20 mouse cellular contexts compared by ENCODE assay signal in the genomic region with DNA sequence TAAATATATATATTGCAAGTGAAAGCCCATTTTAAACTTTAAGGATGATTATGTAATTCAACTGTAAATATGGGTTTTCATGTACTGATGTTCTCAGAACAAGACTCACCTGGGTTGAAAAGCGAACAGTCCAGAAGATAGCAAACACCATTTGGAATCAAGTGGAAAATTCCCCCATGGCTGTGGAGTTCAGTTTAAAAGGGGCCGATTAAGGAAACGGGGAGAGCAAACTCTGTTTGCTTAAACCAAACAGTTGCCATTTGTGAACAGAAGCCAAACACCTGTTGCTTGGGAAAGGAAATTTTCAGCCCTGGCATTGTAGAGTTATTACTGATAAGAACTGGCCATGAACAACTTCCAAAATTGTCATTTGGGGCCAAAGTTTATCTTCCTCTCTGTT.
DNase-seq lines count a peak whose midpoint lies in the region; ATAC-seq and TF ChIP-seq lines count a peak whose summit lies in the region.
"Had no signal": no experiment of that assay in that cellular context is flagged by ENCODE, and none has a peak within 500 bp of the region (broad histone marks: within the 10 kb centered on the region; RNA-seq: fewer than 3 reads in every experiment).

No protein-coding gene starts in this region.

- H3K4me3 ChIP-seq in liver, adult 2 months (ENCODE audit: insufficient read depth, low read depth, low read length) = no peak overlapping the region
- H3K4me3 ChIP-seq in liver, embryonic 12.5 days = no peak overlapping the region
- H3K4me3 ChIP-seq in midbrain, embryonic 11.5 days (ENCODE audit: low read depth, low read length) = no peak overlapping the region
- no peak overlapping the region for H3K4me3 ChIP-seq in midbrain, postnatal 0 days (ENCODE audit: low read depth, low read length)
- H3K4me3 ChIP-seq in stomach, embryonic 15.5 days (replicated peaks) = no peak overlapping the region
- no peak overlapping the region for H3K4me3 ChIP-seq in stomach, postnatal 0 days (ENCODE audit: low read depth, low read length)
- H3K4me3 ChIP-seq: embryonic facial prominence, embryonic 10.5 days; embryonic facial prominence, embryonic 12.5 days; forebrain, embryonic 13.5 days; forebrain, embryonic 15.5 days had no signal

- DNase-seq in liver, adult 2 months (ENCODE audit: extremely low read depth, low read depth, low spot score) = peak; percentile 24
- peak; percentile 60 for DNase-seq in midbrain, embryonic 11.5 days (ENCODE audit: low spot score, missing footprints)
- no peak for DNase-seq in midbrain, postnatal 0 days (ENCODE audit: low spot score)
- peak; percentile 27 for DNase-seq in stomach, postnatal 0 days (ENCODE audit: low spot score)
- DNase-seq in right cerebral cortex, postnatal 36 days (ENCODE audit: low spot score in 2 of 2) = no peak
- DNase-seq in layer of hippocampus, adult 8-10 months (ENCODE audit: low spot score in 2 of 2) = no peak
- DNase-seq: adrenal gland, adult 8-10 months; adrenal gland, postnatal 14 days; adrenal gland, postnatal 36 days; cerebellum, adult 11-12 months; cerebellum, adult 2 months; cerebellum, adult 9-10 months; cerebellum, postnatal 10 days; cerebellum, postnatal 25 days had no signal

- no peak overlapping the region for H3K27ac ChIP-seq in liver, adult 2 months (replicated peaks; ENCODE audit: insufficient read depth, low read depth, low read length)
- H3K27ac ChIP-seq in liver, embryonic 12.5 days = no peak overlapping the region
- H3K27ac ChIP-seq in midbrain, embryonic 11.5 days (ENCODE audit: low read depth, low read length) = no peak overlapping the region
- H3K27ac ChIP-seq in midbrain, postnatal 0 days (ENCODE audit: low read depth, low read length) = no peak overlapping the region
- no peak overlapping the region for H3K27ac ChIP-seq in stomach, embryonic 15.5 days
- no peak overlapping the region for H3K27ac ChIP-seq in stomach, postnatal 0 days (replicated peaks)
- H3K27ac ChIP-seq: embryonic facial prominence, embryonic 10.5 days; embryonic facial prominence, embryonic 12.5 days; forebrain, embryonic 13.5 days; forebrain, embryonic 15.5 days had no signal

- no peak for TF ChIP-seq CTCF in liver, adult 2 months (IDR thresholded peaks at IDR 0.05; ENCODE audit: low read depth, low read length)
- TF ChIP-seq CTCF in midbrain, postnatal 0 days (IDR thresholded peaks at IDR 0.05) = no peak
- TF ChIP-seq CTCF in stomach, postnatal 0 days (IDR thresholded peaks at IDR 0.05; ENCODE audit: low read depth) = no peak

- no peak for ATAC-seq in liver, embryonic 12.5 days
- ATAC-seq in midbrain, embryonic 11.5 days (ENCODE audit: low FRiP score) = no peak
- ATAC-seq in midbrain, postnatal 0 days (ENCODE audit: low FRiP score) = no peak
- ATAC-seq in stomach, embryonic 15.5 days (ENCODE audit: insufficient read depth, low FRiP score, low read depth) = peak; percentile 51; the same call in 1 of the 2 replicates
- ATAC-seq in stomach, postnatal 0 days (ENCODE audit: low FRiP score, low TSS enrichment) = peak; percentile 44; the same call in 1 of the 2 replicates
- ATAC-seq: forebrain, embryonic 13.5 days; forebrain, embryonic 15.5 days had no signal

- no peaks in the 10 kb centered on the region for H3K9me3 ChIP-seq in liver, embryonic 12.5 days (replicated peaks)
- H3K9me3 ChIP-seq in midbrain, embryonic 11.5 days (ENCODE audit: control insufficient read depth, low read length) = no peaks in the 10 kb centered on the region
- no peaks in the 10 kb centered on the region for H3K9me3 ChIP-seq in midbrain, postnatal 0 days (ENCODE audit: low read length)
- no peaks in the 10 kb centered on the region for H3K9me3 ChIP-seq in stomach, embryonic 15.5 days
- H3K9me3 ChIP-seq in stomach, postnatal 0 days (ENCODE audit: control insufficient read depth, low read length) = no peaks in the 10 kb centered on the region
- H3K9me3 ChIP-seq: embryonic facial prominence, embryonic 10.5 days; embryonic facial prominence, embryonic 12.5 days; forebrain, embryonic 13.5 days; forebrain, embryonic 15.5 days had no signal

- no peak overlapping the region for H3K4me2 ChIP-seq in liver, embryonic 12.5 days
- H3K4me2 ChIP-seq in midbrain, embryonic 11.5 days = no peak overlapping the region
- H3K4me2 ChIP-seq in midbrain, postnatal 0 days (ENCODE audit: low read depth, low read length, poor library complexity, severe bottlenecking) = no peak overlapping the region
- H3K4me2 ChIP-seq in stomach, embryonic 15.5 days = no peak overlapping the region
- H3K4me2 ChIP-seq in stomach, postnatal 0 days (replicated peaks; ENCODE audit: low read depth) = no peak overlapping the region
- H3K4me2 ChIP-seq: embryonic facial prominence, embryonic 12.5 days; forebrain, embryonic 13.5 days; forebrain, embryonic 15.5 days had no signal

- H3K36me3 ChIP-seq in liver, adult 2 months (ENCODE audit: control insufficient read depth, insufficient read depth, low read length) = no peaks in the 10 kb centered on the region
- H3K36me3 ChIP-seq in liver, embryonic 12.5 days = no peaks in the 10 kb centered on the region
- no peaks in the 10 kb centered on the region for H3K36me3 ChIP-seq in midbrain, embryonic 11.5 days (ENCODE audit: control insufficient read depth, insufficient read depth, low read length)
- no peaks in the 10 kb centered on the region for H3K36me3 ChIP-seq in midbrain, postnatal 0 days (ENCODE audit: insufficient read depth, low read length)
- no peaks in the 10 kb centered on the region for H3K36me3 ChIP-seq in stomach, embryonic 15.5 days
- H3K36me3 ChIP-seq in stomach, postnatal 0 days (ENCODE audit: control insufficient read depth, insufficient read depth, low read length) = no peaks in the 10 kb centered on the region
- H3K36me3 ChIP-seq: embryonic facial prominence, embryonic 10.5 days; embryonic facial prominence, embryonic 12.5 days; forebrain, embryonic 15.5 days had no signal

- no peaks in the 10 kb centered on the region for H3K79me2 ChIP-seq in liver, adult 2 months (ENCODE audit: control insufficient read depth, insufficient read depth, low read length)

- 18% methylated on average over 3 of the region's 3 CpGs for WGBS in liver, adult 2 months
- 63% methylated on average over 3 of the region's 3 CpGs for WGBS in liver, embryonic 12.5 days (ENCODE audit: insufficient replicate concordance)
- 87% methylated on average over 3 of the region's 3 CpGs for WGBS in midbrain, embryonic 11.5 days
- 89% methylated on average over 3 of the region's 3 CpGs for WGBS in midbrain, postnatal 0 days
- WGBS in stomach, embryonic 15.5 days = 40% methylated on average over 3 of the region's 3 CpGs
- WGBS in stomach, postnatal 0 days = 23% methylated on average over 3 of the region's 3 CpGs

- TF ChIP-seq EP300 in stomach, postnatal 0 days (optimal IDR thresholded peaks at IDR 0.05) = no peak

- no peaks in the 10 kb centered on the region for H3K27me3 ChIP-seq in liver, adult 2 months (ENCODE audit: control insufficient read depth, insufficient read depth, low read length)
- peaks cover 24% of the 10 kb centered on the region for H3K27me3 ChIP-seq in liver, embryonic 12.5 days (replicated peaks)
- H3K27me3 ChIP-seq in midbrain, embryonic 11.5 days (ENCODE audit: control insufficient read depth, insufficient read depth, low read length) = no peaks in the 10 kb centered on the region
- no peaks in the 10 kb centered on the region for H3K27me3 ChIP-seq in midbrain, postnatal 0 days (ENCODE audit: insufficient read depth, low read length)
- no peaks in the 10 kb centered on the region for H3K27me3 ChIP-seq in stomach, embryonic 15.5 days (replicated peaks)
- no peaks in the 10 kb centered on the region for H3K27me3 ChIP-seq in stomach, postnatal 0 days (ENCODE audit: control insufficient read depth, insufficient read depth, low read length)
- H3K27me3 ChIP-seq: embryonic facial prominence, embryonic 12.5 days; forebrain, embryonic 13.5 days; forebrain, embryonic 15.5 days had no signal

- no peak overlapping the region for H3K9ac ChIP-seq in liver, adult 2 months (ENCODE audit: low read depth, low read length)
- no peak overlapping the region for H3K9ac ChIP-seq in liver, embryonic 12.5 days
- H3K9ac ChIP-seq in midbrain, embryonic 11.5 days (ENCODE audit: low read length) = no peak overlapping the region
- H3K9ac ChIP-seq in midbrain, postnatal 0 days (replicated peaks; ENCODE audit: low read length, poor library complexity, severe bottlenecking) = no peak overlapping the region
- H3K9ac ChIP-seq in stomach, embryonic 15.5 days = no peak overlapping the region
- H3K9ac ChIP-seq in stomach, postnatal 0 days (ENCODE audit: low read length) = no peak overlapping the region
- H3K9ac ChIP-seq: embryonic facial prominence, embryonic 12.5 days; forebrain, embryonic 13.5 days; forebrain, embryonic 15.5 days had no signal

- no peaks in the 10 kb centered on the region for H3K4me1 ChIP-seq in liver, adult 2 months (ENCODE audit: control insufficient read depth, insufficient read depth, low read length)
- H3K4me1 ChIP-seq in liver, embryonic 12.5 days = peaks cover 10% of the 10 kb centered on the region
- no peaks in the 10 kb centered on the region for H3K4me1 ChIP-seq in midbrain, embryonic 11.5 days (ENCODE audit: control insufficient read depth, insufficient read depth, low read length)
- no peaks in the 10 kb centered on the region for H3K4me1 ChIP-seq in midbrain, postnatal 0 days (ENCODE audit: insufficient read depth, low read length)
- H3K4me1 ChIP-seq in stomach, embryonic 15.5 days = no peaks in the 10 kb centered on the region
- H3K4me1 ChIP-seq in stomach, postnatal 0 days (replicated peaks; ENCODE audit: control insufficient read depth, insufficient read depth) = no peaks in the 10 kb centered on the region
- H3K4me1 ChIP-seq: embryonic facial prominence, embryonic 12.5 days had no signal

- no peak for TF ChIP-seq POLR2A in liver, adult 2 months (IDR thresholded peaks at IDR 0.05; ENCODE audit: extremely low read depth, insufficient read depth, low read length)

Comparison
In these comparisons a context has a peak if more than half of its experiments do, and no peak if none do; other contexts are left out.
1. DNase-seq: peak in liver, adult 2 months (single experiment), midbrain, embryonic 11.5 days (single experiment) and stomach, postnatal 0 days (single experiment); none in midbrain, postnatal 0 days (single experiment), right cerebral cortex, postnatal 36 days (0 of 2) and layer of hippocampus, adult 8-10 months (0 of 2).
2. ATAC-seq: peak in stomach, embryonic 15.5 days (single experiment) and stomach, postnatal 0 days (single experiment); none in liver, embryonic 12.5 days (single experiment), midbrain, embryonic 11.5 days (single experiment) and midbrain, postnatal 0 days (single experiment).